Mouse (Mus musculus): Measurements from ENCODE around the gene Hao2.

DNA sequence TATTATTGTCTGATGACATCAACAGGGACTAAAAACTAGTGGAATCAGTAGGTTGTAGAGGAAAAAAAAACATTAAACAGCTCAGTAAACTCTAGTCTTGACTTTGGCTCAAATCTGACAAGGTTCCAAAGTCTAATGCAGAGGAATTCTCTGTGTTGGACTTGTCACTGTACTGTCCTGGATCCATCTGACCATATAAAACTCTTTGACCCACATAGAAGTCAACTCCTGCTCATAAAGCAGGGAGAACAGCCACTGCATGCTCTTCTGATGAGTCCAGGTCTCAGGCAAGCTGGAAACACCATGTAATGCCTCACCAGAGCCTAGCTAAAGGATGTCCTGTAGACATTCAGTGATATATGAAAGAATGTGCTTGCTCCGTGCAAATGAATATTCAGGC is 41.0 kb upstream of the Hao2 start:
- TF ChIP-seq CTCF (IDR thresholded peaks at IDR 0.05; ENCODE audit: control insufficient read depth, insufficient read depth, insufficient read length) (no peak), MAX (IDR thresholded peaks at IDR 0.05) (no peak), USF1 (IDR thresholded peaks at IDR 0.05; ENCODE audit: low read depth) (no peak), MYOG (IDR thresholded peaks at IDR 0.05; ENCODE audit: control insufficient read depth, extremely low read depth, insufficient read length) (no peak)
